10 mouse cellular contexts compared by ENCODE assay signal in the genomic region with DNA sequence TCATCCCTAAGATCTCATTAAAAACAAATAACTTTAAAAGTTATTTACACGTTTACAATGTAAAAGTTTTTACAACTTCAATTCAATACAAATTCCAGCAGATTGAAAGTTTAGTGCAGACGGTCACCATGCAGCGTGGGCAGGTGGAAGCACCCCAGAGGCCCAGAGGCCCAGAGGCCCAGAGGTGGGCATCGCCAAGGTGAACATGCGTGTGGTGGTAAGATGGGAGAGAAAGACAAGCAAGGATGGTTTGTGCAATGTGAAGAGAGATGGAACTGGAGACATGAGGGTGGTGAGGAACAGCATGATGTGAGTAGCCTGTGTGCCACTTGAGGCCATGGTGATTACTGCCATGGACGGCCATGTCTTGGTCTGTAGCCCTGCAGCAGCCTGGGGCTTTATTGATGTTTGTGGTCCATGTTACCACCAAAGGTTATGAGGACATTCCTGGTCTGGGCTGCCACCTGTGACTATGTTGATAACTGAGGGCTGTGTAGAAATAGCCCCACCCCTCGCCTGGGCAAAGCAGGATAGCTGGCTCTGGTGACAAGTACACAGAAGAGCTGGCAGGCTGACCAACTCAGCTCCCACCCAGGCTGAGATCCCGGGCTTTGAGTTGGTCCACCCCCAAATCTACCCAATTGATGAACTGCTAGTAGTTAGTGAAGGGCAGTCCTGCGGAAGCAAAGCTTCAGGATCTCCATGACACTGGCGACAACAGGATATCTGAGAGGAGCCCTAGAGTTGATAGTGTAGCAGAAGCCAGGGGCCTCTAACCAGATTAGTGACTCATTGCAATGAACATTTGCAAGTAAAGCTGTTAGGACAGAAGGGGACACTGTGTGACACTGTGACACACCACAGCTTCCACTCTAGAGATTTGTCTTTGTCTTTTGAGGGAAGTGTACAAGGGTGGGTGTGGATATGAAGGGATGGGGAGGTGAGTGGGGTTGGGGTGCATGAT. TPM values are rescaled to one million over a fixed set of nuclear protein-coding genes. Genes with fewer than 3 reads are reported as not detected.
DNase-seq lines count a peak whose midpoint lies in the region; ATAC-seq and TF ChIP-seq lines count a peak whose summit lies in the region.
"Had no signal": no experiment of that assay in that cellular context is flagged by ENCODE, and none has a peak within 500 bp of the region (broad histone marks: within the 10 kb centered on the region; RNA-seq: fewer than 3 reads in every experiment).

No protein-coding gene starts in this region.

- DNase-seq in kidney, adult 11 months: no peak
- peak; percentile 76 for DNase-seq in c-Kit-positive CD71-positive TER-119-negative erythroid progenitor cells, embryonic 14.5 days (ENCODE audit: low read depth)
- peak; percentile 12 for DNase-seq in heart, postnatal 4 days
- DNase-seq in left cerebral cortex, postnatal 36 days (ENCODE audit: low spot score in 2 of 2): no peak
- no peak for DNase-seq in layer of hippocampus, adult 2 months (ENCODE audit: low spot score in 2 of 2)

- no peak overlapping the region for H3K4me3 ChIP-seq in kidney, embryonic 15.5 days (replicated peaks)
- no peak overlapping the region for H3K4me3 ChIP-seq in layer of hippocampus, adult 2 months

- WGBS in kidney, embryonic 15.5 days: 89% methylated on average over 10 of the region's 10 CpGs

- H3K27ac ChIP-seq in kidney, embryonic 15.5 days: no peak overlapping the region
- H3K27ac ChIP-seq in layer of hippocampus, adult 2 months: no peak overlapping the region

- 0 out of 2 replicates have a peak, but pooled peaks cover 4% of the 10 kb centered on the region for H3K36me3 ChIP-seq in kidney, embryonic 15.5 days

- H3K27me3 ChIP-seq in kidney, embryonic 15.5 days: no peaks in the 10 kb centered on the region
- H3K27me3 ChIP-seq: CH12.LX had no signal

- H3K9me3 ChIP-seq in kidney, embryonic 15.5 days (replicated peaks): no peaks in the 10 kb centered on the region

- ATAC-seq in kidney, embryonic 15.5 days (replicated peaks; ENCODE audit: low FRiP score): peak; percentile 82; the same call in 1 of the 2 replicates
- peak; percentile 93 for ATAC-seq in megakaryocyte-erythroid progenitor cell, adult 5-6 weeks (replicated peaks; ENCODE audit: low FRiP score, low TSS enrichment, poor library complexity, severe bottlenecking)
- ATAC-seq in granulocyte monocyte progenitor cell, adult 5-6 weeks (replicated peaks; ENCODE audit: poor library complexity, severe bottlenecking): no peak
- ATAC-seq: activated CD4-positive, CD25-positive, alpha-beta regulatory T cell, adult 4 months had no signal

- H3K4me2 ChIP-seq in kidney, embryonic 15.5 days: no peak overlapping the region

- intact Hi-C loops in left cerebral cortex, postnatal 36 days (cut with DNase I): no loop called here

- no peak overlapping the region for H3K9ac ChIP-seq in kidney, embryonic 15.5 days

- 0 out of 2 replicates have a peak, but pooled peaks cover 3% of the 10 kb centered on the region for H3K4me1 ChIP-seq in kidney, embryonic 15.5 days

- no peak for TF ChIP-seq CTCF in layer of hippocampus, adult 2 months (conservative IDR thresholded peaks at IDR 0.05)

RNA-seq across cellular contexts. Expression of a gene that starts 45.3 kb away (rescaled TPM):
- polyA plus RNA-seq in kidney, embryonic 15.5 days (2015; fragmentation: Nextera tagmentation; extraction: Ambion mirVana): 45.4 and 48.9 TPM in 2 replicates
- total RNA-seq in heart, postnatal 4 days (2021): 10 to 100 TPM; 34.8 to 40.0 TPM
- total RNA-seq in megakaryocyte-erythroid progenitor cell, adult 5-6 weeks (2014; fragmentation: Nextera tagmentation): 44.1 and 53.9 TPM in 2 replicates
- 67.6 and 88.7 TPM in 2 replicates for total RNA-seq in megakaryocyte-erythroid progenitor cell, adult 5-6 weeks (2017)
- total RNA-seq in granulocyte monocyte progenitor cell, adult 5-6 weeks (2014; fragmentation: Nextera tagmentation): 13.1 and 24.4 TPM in 2 replicates
- 35.9 and 38.8 TPM in 2 replicates for total RNA-seq in granulocyte monocyte progenitor cell, adult 5-6 weeks (2017)
- total RNA-seq in left cerebral cortex, postnatal 36 days (2021): 10 to 100 TPM; 27.3 to 32.4 TPM
- total RNA-seq in layer of hippocampus, adult 2 months (2021): 10 to 100 TPM; 42.7 to 46.1 TPM

Comparison
In these comparisons a context has a peak if more than half of its experiments do, and no peak if none do; other contexts are left out.
1. DNase-seq: peak in c-Kit-positive CD71-positive TER-119-negative erythroid progenitor cells, embryonic 14.5 days (single experiment) and heart, postnatal 4 days (single experiment); none in kidney, adult 11 months (single experiment), left cerebral cortex, postnatal 36 days (0 of 2) and layer of hippocampus, adult 2 months (0 of 2).